Mouse (Mus musculus) testis, postnatal 14 days (tissue): ENCODE measurements around the gene Vmn1r192.
"Not testable (repeated sequence)": the region's sequence is repeated elsewhere in the genome, so short reads cannot be mapped to it uniquely, and the experiment has no call there.

Experiments used
- DNase-seq: peaks from one replicate; pipeline ENCODE4 v3.0.0; 2021; ENCODE audit warnings: low spot score

The Vmn1r192 gene

DNA sequence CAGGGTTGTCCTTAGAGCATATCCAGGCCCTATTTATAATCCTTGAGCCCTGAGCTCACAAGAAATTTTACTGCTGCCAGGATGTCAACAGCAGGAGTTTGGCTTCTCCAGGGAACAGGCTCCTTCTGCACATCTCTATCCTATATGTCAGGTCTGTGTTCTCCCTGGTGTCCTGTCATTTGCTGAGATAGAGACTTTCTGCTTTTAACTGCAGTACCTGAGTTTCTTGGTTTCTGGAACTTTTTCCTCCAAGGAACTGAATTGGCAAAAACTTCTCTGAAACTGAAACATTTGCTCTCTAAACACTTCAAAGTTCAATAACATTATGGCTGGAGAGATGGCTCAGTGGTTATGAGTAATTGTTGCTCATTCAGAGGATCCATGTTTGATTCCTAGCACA lies at the start of gene Vmn1r192:
Gene Vmn1r192 (minus strand): TSS at position 101 of the 400 bp plus-strand sequence.
- DNase-seq, result no peak

DNA sequence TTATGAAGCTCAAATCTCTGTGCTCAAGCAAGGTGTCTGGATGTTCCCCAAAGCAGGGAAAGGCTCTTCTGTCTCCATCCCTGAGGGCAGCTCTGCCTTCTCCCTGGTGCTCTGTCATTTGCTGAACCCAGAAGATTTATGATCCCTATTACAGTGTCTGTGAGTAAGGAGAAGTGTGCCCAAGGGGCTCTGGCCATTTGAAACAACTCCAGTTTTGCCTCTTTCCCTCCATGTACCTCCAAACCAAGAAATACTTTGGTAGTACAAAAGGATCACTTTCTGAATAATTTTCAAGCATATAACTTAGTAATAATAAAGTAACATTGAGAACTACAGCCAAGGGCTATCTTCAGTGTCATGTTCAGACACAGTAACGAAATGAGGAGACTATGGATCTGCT lies 32.1 kb upstream of the Vmn1r192 start, which contains the start of gene Vmn1r193:
Gene Vmn1r193 (minus strand): TSS at position 101 of the 400 bp plus-strand sequence.
- DNase-seq, result not testable (repeated sequence)

DNA sequence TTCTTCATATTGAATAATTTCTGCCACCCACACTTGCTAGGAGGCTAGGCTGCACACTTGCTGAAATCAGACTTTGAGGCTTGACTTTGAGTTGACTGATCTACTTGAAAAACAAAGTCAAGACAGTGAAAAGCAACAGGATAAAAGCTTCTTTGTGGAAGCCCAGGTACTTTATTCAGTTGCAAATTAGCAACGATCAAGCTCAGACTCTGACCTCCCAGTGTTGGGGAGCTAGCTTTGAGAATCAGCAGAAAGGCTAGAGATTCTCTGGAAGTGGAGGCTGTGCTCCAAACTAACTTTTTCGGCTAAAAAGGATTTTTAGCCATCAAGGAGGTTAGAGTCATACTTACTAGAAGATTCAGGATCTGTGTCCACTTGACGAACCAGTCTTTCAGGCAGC lies 1.8 kb upstream of the Vmn1r192 start:
- not testable (repeated sequence) for DNase-seq

DNA sequence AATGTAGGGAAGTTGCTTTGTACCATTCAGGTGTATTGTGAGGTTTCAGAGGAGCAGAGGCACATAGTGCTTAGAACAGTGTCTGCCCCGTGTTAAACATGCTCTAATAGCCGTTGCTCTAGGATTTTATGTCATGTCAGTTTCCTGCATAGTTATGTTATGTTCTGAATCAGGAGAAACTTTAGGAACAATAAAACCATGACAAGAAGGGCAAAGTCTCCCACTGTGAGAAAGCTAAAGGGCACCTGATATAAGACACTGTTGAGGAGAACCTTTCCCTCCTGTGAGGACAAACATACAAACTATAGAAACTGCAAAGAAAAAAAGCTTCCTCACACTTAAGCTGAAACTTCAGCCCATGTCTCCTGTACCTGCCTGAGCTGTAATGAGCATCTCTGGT lies 556 bp downstream of the Vmn1r192 start:
- no peak for DNase-seq

DNA sequence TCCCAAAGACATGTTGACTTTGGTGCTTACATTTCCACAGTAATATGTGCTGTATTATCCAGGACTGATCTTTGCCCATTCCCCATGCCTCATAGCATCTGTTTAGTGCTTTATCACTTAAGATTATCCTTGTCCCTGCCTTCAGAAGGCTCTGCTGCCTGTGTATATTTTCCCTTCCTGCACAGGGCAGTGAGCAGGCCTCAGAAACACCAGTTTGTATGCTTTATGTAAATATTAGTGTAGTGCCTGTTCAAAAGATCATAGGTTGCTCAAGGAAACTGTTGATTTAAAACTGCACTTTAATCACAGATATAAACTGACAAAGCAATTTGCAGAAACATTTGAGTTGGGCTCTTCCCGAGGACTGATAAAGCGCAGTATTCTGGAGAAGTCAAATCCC lies 1.6 kb downstream of the Vmn1r192 start:
- DNase-seq, result no peak

DNA sequence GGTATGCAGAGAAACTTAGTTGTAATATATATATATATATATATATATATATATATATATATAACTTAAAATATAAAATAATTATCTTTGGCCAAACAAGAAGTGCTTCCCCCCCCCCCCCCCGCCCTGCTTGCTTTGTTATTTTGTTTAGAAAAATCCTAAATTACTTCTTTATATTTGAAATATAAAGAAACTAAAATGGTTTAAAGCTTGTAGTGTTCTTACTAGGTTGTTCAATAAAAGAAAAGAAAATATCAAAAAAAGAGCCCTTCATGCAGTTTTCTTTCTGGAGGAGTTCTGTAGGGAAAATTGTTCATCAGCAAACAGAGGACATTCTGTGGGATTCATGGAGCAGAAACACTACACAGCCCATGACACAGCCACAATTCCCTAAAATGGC lies 7.1 kb downstream of the Vmn1r192 start, which contains the start of gene Vmn1r191:
Gene Vmn1r191 (minus strand): TSS at position 101 of the 400 bp plus-strand sequence.
- DNase-seq, result no peak

DNA sequence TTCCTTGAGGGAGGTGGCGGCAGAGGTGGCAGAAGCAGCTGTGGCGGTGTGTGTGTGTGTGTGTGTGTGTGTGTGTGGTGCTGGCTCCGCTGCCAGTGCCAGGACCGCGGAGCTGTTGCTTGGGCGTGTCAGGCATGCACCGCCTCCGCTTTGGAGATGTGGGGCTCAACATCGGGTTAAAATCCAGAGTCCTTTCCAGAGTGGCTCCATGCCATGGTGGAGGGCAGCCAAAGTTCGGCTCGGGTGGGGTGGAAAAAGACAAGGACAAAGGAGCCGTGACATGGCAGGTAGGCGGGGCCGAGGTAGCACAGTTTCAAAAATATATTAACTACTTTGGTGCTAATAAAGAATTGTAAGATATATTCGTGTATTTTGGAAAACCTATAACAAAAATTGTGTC lies 22.5 kb downstream of the Vmn1r192 start:
- DNase-seq, result no peak

DNA sequence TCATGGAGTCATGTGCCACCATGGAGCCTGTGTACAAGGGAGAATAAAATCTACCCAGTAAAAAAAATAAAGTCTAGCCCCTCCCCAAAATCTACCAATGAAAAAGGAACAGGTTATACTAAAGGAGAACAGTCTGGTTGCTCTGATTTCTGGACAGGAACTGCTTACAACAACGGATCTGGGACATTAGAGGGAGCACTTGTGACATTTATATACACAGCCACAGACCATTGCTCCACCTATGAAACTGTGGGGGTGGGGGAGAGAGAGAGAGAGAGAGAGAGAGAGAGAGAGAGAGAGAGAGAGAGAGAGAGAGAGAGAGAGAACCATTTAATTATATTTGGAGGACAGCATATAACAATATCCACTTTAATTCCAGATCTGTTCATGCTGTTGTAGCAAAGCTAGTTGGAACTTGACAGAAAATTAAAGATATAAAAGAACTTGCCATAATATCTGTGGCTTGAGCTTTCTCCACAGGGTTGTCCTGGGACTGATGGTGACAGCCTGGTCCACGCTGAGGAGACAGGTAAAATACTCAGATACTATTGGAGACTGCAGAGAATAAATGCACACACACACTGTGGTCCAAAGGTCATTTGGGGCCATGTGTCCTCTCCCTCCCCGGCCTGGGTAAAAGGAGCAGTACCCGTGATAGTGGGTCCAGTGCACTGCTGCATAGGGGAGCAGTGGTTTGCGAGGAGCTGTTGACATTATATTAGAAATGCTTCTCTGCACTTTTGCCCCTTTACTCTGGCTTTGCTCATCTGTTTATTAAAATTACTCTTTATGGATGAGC lies 54.2 kb downstream of the Vmn1r192 start:
- DNase-seq, result not testable (repeated sequence)
